In genomic region chr4:142071243-142071991, GRCm38 (mm10) we compare ENCODE assay signal across 9 mouse cellular contexts. TPM values are rescaled to one million over a fixed set of nuclear protein-coding genes. Genes with fewer than 3 reads are reported as not detected.
A peak's percentile ranks its signal among the peaks of the same experiment; 100 is the strongest.
DNase-seq lines count a peak whose midpoint lies in the region; ATAC-seq and TF ChIP-seq lines count a peak whose summit lies in the region.
"Had no signal": no experiment of that assay in that cellular context is flagged by ENCODE, and none has a peak within 500 bp of the region (broad histone marks: within the 10 kb centered on the region; RNA-seq: fewer than 3 reads in every experiment).

No protein-coding gene starts in this region.

- H3K27ac ChIP-seq in heart, embryonic 15.5 days = 0 out of 2 replicates have a peak overlapping the region, but pooled peaks have one; percentile 5
- H3K27ac ChIP-seq in ES-Bruce4 (ENCODE audit: insufficient read depth, low read length) = peak overlapping the region; percentile 96
- no peak overlapping the region for H3K27ac ChIP-seq in limb, embryonic 14.5 days (replicated peaks; ENCODE audit: low read depth, low read length)
- no peak overlapping the region for H3K27ac ChIP-seq in forebrain, postnatal 0 days (ENCODE audit: low read depth, low read length)

- peak; percentile 96 for TF ChIP-seq EP300 in ES-Bruce4 (IDR thresholded peaks at IDR 0.05; ENCODE audit: insufficient read depth, low read depth, low read length)

- ATAC-seq in heart, embryonic 15.5 days (replicated peaks; ENCODE audit: insufficient number of reproducible peaks, insufficient read depth, low FRiP score, low read depth) = no peak
- no peak for ATAC-seq in limb, embryonic 14.5 days (ENCODE audit: low FRiP score, low read depth)
- no peak for ATAC-seq in forebrain, postnatal 0 days
- ATAC-seq: midbrain, embryonic 16.5 days had no signal

- no peak overlapping the region for H3K4me3 ChIP-seq in heart, embryonic 15.5 days
- H3K4me3 ChIP-seq in ES-Bruce4 (ENCODE audit: low read depth, low read length) = peak overlapping the region; percentile 7; the same call in 1 of the 2 replicates
- H3K4me3 ChIP-seq in limb, embryonic 14.5 days (replicated peaks; ENCODE audit: low read length) = no peak overlapping the region
- H3K4me3 ChIP-seq in forebrain, postnatal 0 days (ENCODE audit: low read depth, low read length) = no peak overlapping the region

- WGBS in heart, embryonic 15.5 days = 35% methylated on average over 18 of the region's 18 CpGs
- WGBS in limb, embryonic 14.5 days = 7% methylated on average over 18 of the region's 18 CpGs
- 24% methylated on average over 18 of the region's 18 CpGs for WGBS in forebrain, postnatal 0 days

- no peaks in the 10 kb centered on the region for H3K27me3 ChIP-seq in heart, embryonic 15.5 days
- H3K27me3 ChIP-seq in ES-Bruce4 (ENCODE audit: control insufficient read depth, insufficient read depth, low read length, poor library complexity, severe bottlenecking) = no peaks in the 10 kb centered on the region
- H3K27me3 ChIP-seq in limb, embryonic 14.5 days (ENCODE audit: control insufficient read depth, insufficient read depth, low read length) = no peaks in the 10 kb centered on the region
- peaks cover 3% of the 10 kb centered on the region; the same call in 1 of the 2 replicates for H3K27me3 ChIP-seq in forebrain, postnatal 0 days (ENCODE audit: insufficient read depth, low read length)

- TF ChIP-seq POLR2A in ES-Bruce4 (IDR thresholded peaks at IDR 0.05; ENCODE audit: insufficient read depth, low read length) = no peak
- no peak for TF ChIP-seq POLR2A in limb, embryonic 14.5 days (IDR thresholded peaks at IDR 0.05; ENCODE audit: borderline replicate concordance, extremely low read depth, insufficient read depth, insufficient read length)

- intact Hi-C loops in heart, postnatal 36 days (cut with DNase I) = no loop called here

- H3K4me1 ChIP-seq in heart, embryonic 15.5 days (replicated peaks) = peaks cover 61% of the 10 kb centered on the region
- peaks cover 22% of the 10 kb centered on the region for H3K4me1 ChIP-seq in ES-Bruce4 (ENCODE audit: control insufficient read depth, insufficient read depth, low read length)
- peaks cover 22% of the 10 kb centered on the region for H3K4me1 ChIP-seq in limb, embryonic 14.5 days (ENCODE audit: control insufficient read depth, insufficient read depth, low read length)
- H3K4me1 ChIP-seq in forebrain, postnatal 0 days (ENCODE audit: insufficient read depth) = no peaks in the 10 kb centered on the region

- no peak for DNase-seq in heart, postnatal 36 days
- DNase-seq in embryo, embryonic 10 days (ENCODE audit: low spot score) = peak; percentile 84
- DNase-seq in limb, embryonic 14.5 days (ENCODE audit: low spot score) = peak; percentile 44
- no peak for DNase-seq in forebrain, postnatal 0 days
- DNase-seq in frontal cortex, postnatal 10 days (ENCODE audit: low spot score in 2 of 2) = no peak
- no peak for DNase-seq in layer of hippocampus, adult 9-10 months (ENCODE audit: low spot score)

- no peak for TF ChIP-seq CTCF in ES-Bruce4 (IDR thresholded peaks at IDR 0.05; ENCODE audit: low read depth, low read length)
- TF ChIP-seq CTCF in forebrain, postnatal 0 days (IDR thresholded peaks at IDR 0.05; ENCODE audit: low read depth) = no peak

- H3K9me3 ChIP-seq in heart, embryonic 15.5 days (replicated peaks) = no peaks in the 10 kb centered on the region
- no peaks in the 10 kb centered on the region for H3K9me3 ChIP-seq in ES-Bruce4 (replicated peaks; ENCODE audit: control insufficient read depth, insufficient read depth, low read length, poor library complexity, severe bottlenecking)
- H3K9me3 ChIP-seq in limb, embryonic 14.5 days (ENCODE audit: control insufficient read depth, low read length) = no peaks in the 10 kb centered on the region
- no peaks in the 10 kb centered on the region for H3K9me3 ChIP-seq in forebrain, postnatal 0 days (ENCODE audit: low read length)

- no peak overlapping the region for H3K4me2 ChIP-seq in heart, embryonic 15.5 days
- H3K4me2 ChIP-seq in limb, embryonic 14.5 days (replicated peaks; ENCODE audit: low read depth, low read length, severe bottlenecking) = 0 out of 2 replicates have a peak overlapping the region, but pooled peaks have one; percentile 24
- no peak overlapping the region for H3K4me2 ChIP-seq in forebrain, postnatal 0 days (ENCODE audit: low read depth)

- H3K36me3 ChIP-seq in heart, embryonic 15.5 days = no peaks in the 10 kb centered on the region
- H3K36me3 ChIP-seq in ES-Bruce4 (ENCODE audit: control insufficient read depth, insufficient read depth, low read length, poor library complexity, severe bottlenecking) = no peaks in the 10 kb centered on the region
- H3K36me3 ChIP-seq in limb, embryonic 14.5 days (ENCODE audit: control insufficient read depth, insufficient read depth, low read length) = no peaks in the 10 kb centered on the region
- no peaks in the 10 kb centered on the region for H3K36me3 ChIP-seq in forebrain, postnatal 0 days (ENCODE audit: insufficient read depth)

- no peak overlapping the region for H3K9ac ChIP-seq in heart, embryonic 15.5 days
- H3K9ac ChIP-seq in ES-Bruce4 (ENCODE audit: low read depth, poor library complexity, severe bottlenecking) = peak overlapping the region; percentile 29
- H3K9ac ChIP-seq in limb, embryonic 14.5 days (ENCODE audit: low read depth, low read length, severe bottlenecking) = no peak overlapping the region
- no peak overlapping the region for H3K9ac ChIP-seq in forebrain, postnatal 0 days

RNA-seq across cellular contexts. Expression of gene Tmem51, which starts 12.7 kb away (rescaled TPM):
- polyA plus RNA-seq in heart, embryonic 15.5 days (2015; fragmentation: Nextera tagmentation; extraction: Ambion mirVana) = 36.7 and 40.7 TPM in 2 replicates
- 1 to 10 TPM; 5.1 to 5.2 TPM for total RNA-seq in heart, postnatal 36 days (2021)
- 16.8 and 18.9 TPM in 2 replicates for polyA plus RNA-seq in ES-Bruce4 (2011; ENCODE audit: insufficient read depth, insufficient read length, low read depth, missing spikeins)
- polyA plus RNA-seq in limb, embryonic 14.5 days (2012; rRNA removed) = 11.6 and 12.0 TPM in 2 replicates
- polyA plus RNA-seq in limb, embryonic 14.5 days (2014; fragmentation: Nextera tagmentation; extraction: Ambion mirVana) = 18.8 and 19.2 TPM in 2 replicates
- 3.5 and 5.7 TPM in 2 replicates for total RNA-seq in forebrain, postnatal 0 days (2014; rRNA removed)
- polyA plus RNA-seq in forebrain, postnatal 0 days (2015; fragmentation: Nextera tagmentation; extraction: Ambion mirVana) = 6.1 and 7.4 TPM in 2 replicates

RNA-seq across cellular contexts. Expression of gene Fhad1, which starts 56.5 kb away (rescaled TPM):
- 2.7 and 2.8 TPM in 2 replicates for polyA plus RNA-seq in heart, embryonic 15.5 days (2015; fragmentation: Nextera tagmentation; extraction: Ambion mirVana)
- not detected for total RNA-seq in heart, postnatal 36 days (2021)
- 1.5 and 2.1 TPM in 2 replicates for polyA plus RNA-seq in ES-Bruce4 (2011; ENCODE audit: insufficient read depth, insufficient read length, low read depth, missing spikeins)
- 1.8 and 2.7 TPM in 2 replicates for polyA plus RNA-seq in limb, embryonic 14.5 days (2012; rRNA removed)
- polyA plus RNA-seq in limb, embryonic 14.5 days (2014; fragmentation: Nextera tagmentation; extraction: Ambion mirVana) = 2.8 and 3.1 TPM in 2 replicates
- 2.0 and 3.9 TPM in 2 replicates for total RNA-seq in forebrain, postnatal 0 days (2014; rRNA removed)
- 3.5 and 4.6 TPM in 2 replicates for polyA plus RNA-seq in forebrain, postnatal 0 days (2015; fragmentation: Nextera tagmentation; extraction: Ambion mirVana)

Comparison
In these comparisons a context has a peak if more than half of its experiments do, and no peak if none do; other contexts are left out.
1. H3K27ac ChIP-seq: peak in heart, embryonic 15.5 days (single experiment) and ES-Bruce4 (single experiment); none in limb, embryonic 14.5 days (single experiment) and forebrain, postnatal 0 days (single experiment).
2. DNase-seq: peak in embryo, embryonic 10 days (single experiment) and limb, embryonic 14.5 days (single experiment); none in heart, postnatal 36 days (0 of 2), forebrain, postnatal 0 days (single experiment), frontal cortex, postnatal 10 days (0 of 2) and layer of hippocampus, adult 9-10 months (single experiment).